Mouse (Mus musculus) heart, postnatal 36 days (tissue): ENCODE results near the gene Nags. TPM values are rescaled to one million over a fixed set of nuclear protein-coding genes. Genes with fewer than 3 reads are reported as not detected.

Source experiments
- DNase-seq, 2 experiments: peaks; one replicate each; pipeline ENCODE4 v3.0.0; 2021 to 2022
- intact Hi-C: fragments of 180-260 bp; cut with DNase I; formaldehyde crosslinking; loops from one replicate; pipeline ENCODE4 v1.15.1; 2025
- total RNA-seq, 2 experiments: library from RNA; stranded (reverse); gene quantifications; 2 replicates each; pipeline ENCODE4 v1.2.3; 2021

Nags gene
- total RNA-seq, 2 experiments from 2014 or later = not detected

DNA sequence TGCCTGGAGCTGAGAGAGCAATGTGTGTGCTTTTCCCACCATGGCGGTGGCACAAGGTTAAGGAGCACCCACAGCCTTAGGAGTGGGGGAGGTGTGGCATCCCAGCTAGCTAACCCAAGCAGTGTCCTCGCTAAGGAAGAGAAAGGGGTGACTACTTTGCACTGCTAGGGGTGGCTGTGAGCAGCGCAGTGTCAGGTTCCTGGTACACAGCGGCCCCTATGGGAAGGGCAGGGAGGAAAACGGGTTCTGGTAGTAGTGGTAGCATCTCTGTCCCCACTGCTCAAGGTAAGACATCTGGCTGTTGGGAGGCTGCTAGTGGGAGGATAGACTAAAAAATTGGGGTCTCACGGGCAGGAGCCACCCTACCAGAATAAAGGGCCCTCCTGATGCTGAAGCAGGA lies 52.9 kb downstream of the Nags start:
- intact Hi-C loops = no loop called here
- DNase-seq = no peak

Other genes starting within 250 kb of the Nags start
- gene Sost, start 178.5 kb upstream of the Nags start, total RNA-seq = 1 to 10 TPM; 2.1 to 2.7 TPM
- not detected for gene Cfap97d1, start 161.2 kb upstream of the Nags start, total RNA-seq
- 100 to 1,000 TPM; 113 to 123 TPM for gene Dusp3, start 158.5 kb upstream of the Nags start, total RNA-seq
- gene Mpp3, start 117.1 kb upstream of the Nags start, total RNA-seq = 1 to 10 TPM; 1.7 to 1.9 TPM
- 10 to 100 TPM; 68.3 to 69.5 TPM for gene Cd300lg, start 104.0 kb upstream of the Nags start, total RNA-seq
- gene Mpp2, start 57.0 kb upstream of the Nags start, total RNA-seq = 1 to 10 TPM; 2.1 to 3.1 TPM
- gene Ppy, start 44.2 kb upstream of the Nags start, total RNA-seq = not detected
- not detected for gene Pyy, start 37.7 kb upstream of the Nags start, total RNA-seq
- gene Tmem101, start 10.9 kb downstream of the Nags start, total RNA-seq = 10 to 100 TPM; 13.0 to 13.7 TPM
- gene Lsm12, start 39.8 kb downstream of the Nags start, total RNA-seq = 10 to 100 TPM; 44.7 to 52.6 TPM
- gene G6pc3, start 44.1 kb downstream of the Nags start, total RNA-seq = 10 to 100 TPM; 45.1 to 47.3 TPM
- gene Hdac5, start 84.7 kb downstream of the Nags start, total RNA-seq = 100 to 1,000 TPM; 141 to 143 TPM
- under 1 TPM; 0.14 to 0.25 TPM for gene BC030867, start 103.4 kb downstream of the Nags start, total RNA-seq
- gene Asb16, start 123.2 kb downstream of the Nags start, total RNA-seq = 1 to 10 TPM in 1 of 2 experiments, under 1 TPM in 1; 0.73 to 1.1 TPM
- 10 to 100 TPM; 25.2 to 26.7 TPM for gene Tmub2, start 139.4 kb downstream of the Nags start, total RNA-seq
- gene Atxn7l3, start 151.1 kb downstream of the Nags start, total RNA-seq = 10 to 100 TPM; 22.9 to 24.2 TPM
- 10 to 100 TPM; 57.2 to 60.4 TPM for gene Ubtf, start 174.2 kb downstream of the Nags start, total RNA-seq
- gene Slc4a1, start 220.7 kb downstream of the Nags start, total RNA-seq = 1 to 10 TPM; 2.1 to 7.8 TPM
- gene Rundc3a, start 247.9 kb downstream of the Nags start, total RNA-seq = under 1 TPM in 1 of 2 experiments, not detected in 1; 0.19 TPM